ENCODE assay signal across 7 mouse cellular contexts in the genomic region with DNA sequence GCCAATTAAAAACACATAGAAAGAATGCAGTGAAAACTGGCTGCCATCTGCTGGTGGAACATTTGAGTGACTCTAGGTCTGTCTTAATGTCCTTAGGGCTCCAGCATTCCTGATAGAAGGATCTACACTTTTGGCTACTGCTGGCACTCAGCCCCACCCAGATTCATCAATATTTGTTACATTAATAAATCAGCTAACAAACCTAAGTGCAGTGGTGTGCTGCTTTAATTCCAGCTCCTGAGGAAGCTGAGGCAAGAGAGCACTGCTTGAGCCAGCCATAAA. TPM values are rescaled to one million over a fixed set of nuclear protein-coding genes. Genes with fewer than 3 reads are reported as not detected.
DNase-seq lines count a peak whose midpoint lies in the region; ATAC-seq and TF ChIP-seq lines count a peak whose summit lies in the region.

No protein-coding gene starts in this region.

- H3K27ac ChIP-seq in embryonic facial prominence, embryonic 14.5 days (replicated peaks; ENCODE audit: low read depth, low read length) = no peak overlapping the region
- H3K27ac ChIP-seq in liver, embryonic 15.5 days (replicated peaks) = no peak overlapping the region
- peak overlapping the region; percentile 64 for H3K27ac ChIP-seq in neural tube, embryonic 15.5 days (replicated peaks)

- H3K4me3 ChIP-seq in E14TG2a.4 (replicated peaks; ENCODE audit: low read length) = no peak overlapping the region
- peak overlapping the region; percentile 17; the same call in 1 of the 2 replicates for H3K4me3 ChIP-seq in embryonic facial prominence, embryonic 14.5 days (ENCODE audit: low read depth, low read length)
- H3K4me3 ChIP-seq in liver, embryonic 15.5 days (replicated peaks) = no peak overlapping the region
- no peak overlapping the region for H3K4me3 ChIP-seq in neural tube, embryonic 15.5 days (replicated peaks)

- H3K4me1 ChIP-seq in E14TG2a.4 (replicated peaks; ENCODE audit: low read depth, low read length) = no peaks in the 10 kb centered on the region
- H3K4me1 ChIP-seq in embryonic facial prominence, embryonic 14.5 days (ENCODE audit: control insufficient read depth, insufficient read depth, low read length) = peaks cover 4% of the 10 kb centered on the region
- 0 out of 2 replicates have a peak, but pooled peaks cover 3% of the 10 kb centered on the region for H3K4me1 ChIP-seq in liver, embryonic 15.5 days (replicated peaks)
- peaks cover 23% of the 10 kb centered on the region for H3K4me1 ChIP-seq in neural tube, embryonic 15.5 days

- no peaks in the 10 kb centered on the region for H3K9me3 ChIP-seq in E14TG2a.4 (ENCODE audit: low read length)
- no peaks in the 10 kb centered on the region for H3K9me3 ChIP-seq in embryonic facial prominence, embryonic 14.5 days (ENCODE audit: control insufficient read depth, low read length)
- no peaks in the 10 kb centered on the region for H3K9me3 ChIP-seq in liver, embryonic 15.5 days (replicated peaks)
- H3K9me3 ChIP-seq in neural tube, embryonic 15.5 days (replicated peaks) = no peaks in the 10 kb centered on the region

- no peaks in the 10 kb centered on the region for H3K36me3 ChIP-seq in E14TG2a.4 (ENCODE audit: insufficient read depth, low read length)
- H3K36me3 ChIP-seq in embryonic facial prominence, embryonic 14.5 days (ENCODE audit: control insufficient read depth, insufficient read depth, low read length) = no peaks in the 10 kb centered on the region
- H3K36me3 ChIP-seq in liver, embryonic 15.5 days (replicated peaks) = no peaks in the 10 kb centered on the region
- no peaks in the 10 kb centered on the region for H3K36me3 ChIP-seq in neural tube, embryonic 15.5 days

- peak overlapping the region; percentile 42 for H3K4me2 ChIP-seq in embryonic facial prominence, embryonic 14.5 days (ENCODE audit: low read depth, low read length)
- peak overlapping the region; percentile 29 for H3K4me2 ChIP-seq in liver, embryonic 15.5 days
- peak overlapping the region; percentile 47 for H3K4me2 ChIP-seq in neural tube, embryonic 15.5 days

- DNase-seq in ZHBTc4 (ENCODE audit: low read depth, low spot score) = peak; percentile 64
- peak; percentile 79 for DNase-seq in embryonic facial prominence, embryonic 14.5 days (ENCODE audit: low spot score)
- DNase-seq in layer of hippocampus, adult 11-12 months (ENCODE audit: low spot score) = peak; percentile 72

- 0 out of 2 replicates have a peak, but pooled peaks have one; percentile 4 for TF ChIP-seq CTCF in E14TG2a.4 (conservative IDR thresholded peaks at IDR 0.05; ENCODE audit: low read length)

- ATAC-seq in embryonic facial prominence, embryonic 14.5 days (ENCODE audit: low read depth) = peak; percentile 80
- ATAC-seq in hematopoietic stem cell, adult 5-6 weeks (replicated peaks in 1 of 2; ENCODE audit: insufficient read depth in 1 of 2, low FRiP score in 2 of 2, low TSS enrichment in 1 of 2, low read depth in 1 of 2, poor library complexity in 2 of 2, severe bottlenecking in 2 of 2) = peak; percentile 52 to 56; a peak in 3 of 4 replicates
- peak; percentile 82 for ATAC-seq in liver, embryonic 15.5 days (ENCODE audit: insufficient read depth)
- ATAC-seq in neural tube, embryonic 15.5 days (ENCODE audit: low FRiP score) = peak; percentile 79

- H3K27me3 ChIP-seq in E14TG2a.4 (ENCODE audit: insufficient read depth, low read length) = no peaks in the 10 kb centered on the region
- no peaks in the 10 kb centered on the region for H3K27me3 ChIP-seq in embryonic facial prominence, embryonic 14.5 days (replicated peaks; ENCODE audit: control insufficient read depth, insufficient read depth, low read length)
- H3K27me3 ChIP-seq in liver, embryonic 15.5 days = no peaks in the 10 kb centered on the region
- H3K27me3 ChIP-seq in neural tube, embryonic 15.5 days (replicated peaks) = no peaks in the 10 kb centered on the region

- H3K9ac ChIP-seq in embryonic facial prominence, embryonic 14.5 days (ENCODE audit: low read depth, low read length) = no peak overlapping the region
- H3K9ac ChIP-seq in liver, embryonic 15.5 days = no peak overlapping the region; the same call in 1 of the 2 replicates
- peak overlapping the region; percentile 11 for H3K9ac ChIP-seq in neural tube, embryonic 15.5 days (replicated peaks)

RNA-seq across cellular contexts. Expression of a gene that starts 32.7 kb away (rescaled TPM):
- polyA plus RNA-seq in embryonic facial prominence, embryonic 14.5 days (2014; fragmentation: Nextera tagmentation; extraction: Ambion mirVana) = 108 and 128 TPM in 2 replicates
- total RNA-seq in hematopoietic stem cell, adult 5-6 weeks (2017) = 73.1 and 75.2 TPM in 2 replicates
- 140 and 145 TPM in 2 replicates for polyA plus RNA-seq in liver, embryonic 15.5 days (2015; fragmentation: Nextera tagmentation; extraction: Ambion mirVana)
- 59.4 and 74.9 TPM in 2 replicates for polyA plus RNA-seq in neural tube, embryonic 15.5 days (2015; fragmentation: Nextera tagmentation; extraction: Ambion mirVana)

RNA-seq across cellular contexts. Expression of a gene that starts 49.4 kb away (rescaled TPM):
- 1,165 and 1,732 TPM in 2 replicates for polyA plus RNA-seq in embryonic facial prominence, embryonic 14.5 days (2014; fragmentation: Nextera tagmentation; extraction: Ambion mirVana)
- total RNA-seq in hematopoietic stem cell, adult 5-6 weeks (2017) = not detected in 2 replicates
- polyA plus RNA-seq in liver, embryonic 15.5 days (2015; fragmentation: Nextera tagmentation; extraction: Ambion mirVana) = 37.2 and 72.1 TPM in 2 replicates
- 44.4 and 65.8 TPM in 2 replicates for polyA plus RNA-seq in neural tube, embryonic 15.5 days (2015; fragmentation: Nextera tagmentation; extraction: Ambion mirVana)

Comparison
In these comparisons a context has a peak if more than half of its experiments do, and no peak if none do; other contexts are left out.
1. RNA of a gene that starts 49.4 kb away (polyA plus RNA-seq): 1,165 to 1,732 TPM in embryonic facial prominence, embryonic 14.5 days; 37.2 to 72.1 TPM in liver, embryonic 15.5 days and 44.4 to 65.8 TPM in neural tube, embryonic 15.5 days; every median in the first group is over 10 times any median in the second.
2. Peak in every context shown above with its lines, with median percentiles within 50 percentile points of each other: DNase-seq, ATAC-seq and H3K4me2 ChIP-seq.